Mouse (Mus musculus) ovary, postnatal 10 days (tissue): ENCODE data around the gene Acan.

Source experiments
- DNase-seq: peaks from one replicate; pipeline ENCODE4 v3.0.0; 2022; ENCODE audit warnings: low spot score

Gene Acan

DNA sequence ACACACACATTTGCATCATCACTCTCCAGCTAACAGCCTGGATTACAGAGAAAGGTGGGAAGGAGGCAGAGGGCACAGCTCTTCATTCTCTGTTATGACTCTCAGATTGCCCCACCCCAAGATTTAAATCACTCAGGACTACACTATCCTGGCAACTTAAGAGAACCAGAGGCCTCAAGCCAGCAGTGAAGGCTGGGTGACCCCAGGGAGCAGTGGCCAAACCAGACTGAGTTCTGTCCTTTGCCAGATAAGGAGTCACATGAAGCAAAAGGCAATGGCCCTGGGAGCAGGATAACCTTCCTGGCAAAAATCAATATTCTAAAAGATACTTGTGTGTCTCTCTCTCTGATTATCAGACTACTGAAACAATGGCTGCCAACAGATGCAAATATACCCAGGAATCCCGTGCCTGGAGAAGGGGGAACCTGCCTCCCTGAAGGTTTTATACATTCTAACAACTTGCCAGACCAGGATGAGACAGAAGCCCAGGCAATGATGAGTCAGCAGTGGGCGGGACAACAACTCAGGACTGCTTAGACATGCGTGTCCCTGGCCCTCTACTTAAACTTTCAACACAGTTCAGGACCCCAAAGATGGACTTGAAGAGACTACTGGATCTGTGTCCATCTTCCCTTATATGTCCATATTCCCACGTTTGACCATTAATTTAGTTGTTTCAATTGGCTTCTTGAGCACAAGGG is 86.8 kb downstream of the Acan start:
- no peak for DNase-seq

DNA sequence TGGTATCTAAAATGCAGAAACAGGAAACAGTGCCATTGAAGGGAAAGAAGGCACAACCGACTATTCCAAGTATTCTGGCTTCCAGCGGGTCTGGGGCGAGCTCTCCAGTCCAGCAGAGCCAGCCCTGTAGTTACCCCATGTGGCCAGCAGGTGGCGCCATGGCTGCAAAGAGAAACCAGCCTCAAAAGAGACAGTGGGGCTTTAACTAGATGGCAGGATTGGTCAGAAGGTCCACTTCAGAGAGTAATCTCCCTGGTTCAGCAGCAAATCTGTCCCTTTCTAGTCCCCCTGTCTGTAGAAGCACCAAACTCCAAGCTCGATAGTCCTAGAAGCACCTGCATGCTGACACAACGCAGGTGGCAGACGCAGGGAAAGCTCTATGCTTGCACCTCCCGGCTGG is 87.6 kb downstream of the Acan start:
- DNase-seq, result peak; percentile 63

DNA sequence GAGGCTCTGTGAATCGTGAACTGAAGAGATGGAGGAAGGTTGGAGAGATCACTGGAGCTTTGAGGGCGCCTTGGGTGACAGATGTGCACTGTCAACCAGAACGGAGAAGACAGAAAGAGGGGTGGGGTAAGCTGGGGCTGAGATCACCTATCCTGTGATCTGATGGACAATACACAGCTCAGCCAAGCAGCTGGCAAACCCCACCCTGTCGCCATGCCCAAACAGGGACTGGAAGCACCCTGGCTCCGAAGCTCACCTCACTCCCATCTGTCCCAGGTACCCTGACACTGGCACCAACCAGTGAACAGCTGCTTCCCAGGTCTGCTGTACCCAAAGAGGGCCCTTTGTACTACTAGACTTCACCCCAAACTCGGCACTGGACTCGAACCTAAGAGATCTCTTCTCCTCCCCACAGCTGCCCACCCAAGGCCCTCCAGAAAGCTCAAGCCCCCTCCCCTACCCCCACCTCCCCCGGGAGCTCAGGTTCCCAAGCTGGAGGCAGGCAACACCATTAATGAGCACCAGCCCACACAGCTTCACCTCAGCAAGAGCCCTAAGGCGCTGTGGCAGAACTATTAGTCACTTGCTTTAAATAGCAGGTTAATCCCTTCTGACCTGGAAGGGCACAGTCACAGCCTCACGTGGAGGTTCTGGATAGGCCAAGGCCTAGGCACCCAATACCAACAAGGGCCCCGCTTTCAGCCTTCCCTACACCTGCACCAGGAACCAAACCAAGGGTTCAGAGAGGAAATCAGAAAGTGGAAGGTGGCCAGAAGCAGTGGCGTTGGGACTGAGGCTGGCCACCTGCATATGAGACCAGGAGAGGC is 93.9 kb downstream of the Acan start:
- no peak for DNase-seq

DNA sequence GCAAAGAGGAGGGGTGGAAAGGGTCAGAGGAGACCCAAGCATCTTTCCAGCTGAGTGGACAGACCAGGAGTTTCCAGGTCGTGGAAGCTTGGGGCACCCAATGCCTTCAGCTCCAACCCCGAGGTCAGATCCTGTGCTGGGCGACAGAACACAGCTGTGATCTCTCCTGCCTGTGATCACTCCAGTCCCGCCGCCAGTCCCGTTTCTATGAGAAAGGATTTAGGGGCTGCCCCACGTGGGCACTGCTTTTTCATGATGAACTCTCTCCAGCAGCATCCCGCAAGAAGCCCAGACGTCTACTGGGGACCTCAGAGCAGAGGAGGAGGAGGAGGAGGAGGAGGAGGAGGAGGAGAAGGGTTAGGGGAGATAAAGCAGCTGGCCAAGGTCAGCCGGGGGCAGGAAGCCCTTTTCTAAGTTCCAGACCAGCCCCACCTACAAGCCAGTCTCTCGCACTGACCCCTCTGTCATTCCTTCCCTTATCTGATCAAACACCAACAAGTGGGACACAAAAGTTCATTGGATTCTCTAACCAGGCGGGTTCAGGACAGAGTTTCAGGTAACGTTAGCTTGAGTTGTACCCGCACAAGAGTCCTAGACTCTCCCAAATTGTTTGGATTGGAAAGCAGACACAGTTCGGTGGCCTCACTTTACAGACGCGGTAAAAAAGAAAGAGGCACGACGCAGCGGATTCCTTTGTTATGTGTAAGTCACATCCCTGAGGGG is 94.8 kb downstream of the Acan start:
- DNase-seq, result no peak

DNA sequence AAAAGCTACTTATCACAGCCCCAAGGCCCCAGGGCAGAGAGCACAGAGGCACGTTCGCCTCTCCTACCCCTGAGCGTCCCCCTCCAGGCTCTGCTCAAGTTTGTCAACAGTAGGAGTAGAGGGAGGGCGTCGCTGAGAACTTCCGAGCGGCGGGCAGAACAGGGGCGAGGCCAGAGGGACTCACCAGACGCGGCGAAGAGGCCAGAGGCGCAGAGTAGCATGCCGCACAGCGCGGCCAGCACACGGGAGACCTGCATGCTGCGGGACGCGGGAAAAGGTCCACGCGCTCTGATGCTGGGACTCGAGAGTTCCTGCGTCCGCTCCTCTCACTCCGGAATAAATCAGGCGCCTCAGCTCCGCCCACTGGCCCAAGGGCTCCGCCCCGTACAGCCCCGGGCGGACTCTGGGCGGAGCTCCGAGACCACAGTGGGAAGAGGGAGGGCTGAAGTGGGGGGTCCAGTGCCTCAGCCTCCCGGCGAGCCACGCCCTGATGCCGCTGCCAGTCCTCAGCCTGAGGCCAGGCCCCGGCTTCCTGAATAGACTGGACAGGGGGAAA is 95.5 kb downstream of the Acan start, which contains the start of gene Mfge8:
Mfge8 (minus strand) TSS at position 350 of the 556 bp plus-strand sequence.
- peak; percentile 54 for DNase-seq

DNA sequence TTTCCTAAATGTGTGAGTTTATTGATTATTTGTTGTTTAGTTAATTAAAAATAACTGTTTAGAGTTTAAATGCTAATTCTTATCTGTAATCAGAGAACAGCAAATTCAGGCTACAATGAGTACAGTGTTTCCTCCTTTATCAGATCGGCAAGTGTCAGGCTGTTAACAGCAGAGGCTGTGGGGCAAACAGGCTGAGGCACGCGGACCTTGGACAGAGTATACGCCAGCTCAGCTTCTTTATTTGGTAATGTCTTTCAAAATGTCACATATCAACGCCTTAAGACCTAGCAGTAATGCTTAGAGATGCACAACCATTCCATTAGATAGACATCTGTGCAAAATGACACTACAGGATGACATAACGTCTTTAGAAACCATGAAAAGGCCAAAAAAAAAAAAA is 96.2 kb downstream of the Acan start:
- no peak for DNase-seq

DNA sequence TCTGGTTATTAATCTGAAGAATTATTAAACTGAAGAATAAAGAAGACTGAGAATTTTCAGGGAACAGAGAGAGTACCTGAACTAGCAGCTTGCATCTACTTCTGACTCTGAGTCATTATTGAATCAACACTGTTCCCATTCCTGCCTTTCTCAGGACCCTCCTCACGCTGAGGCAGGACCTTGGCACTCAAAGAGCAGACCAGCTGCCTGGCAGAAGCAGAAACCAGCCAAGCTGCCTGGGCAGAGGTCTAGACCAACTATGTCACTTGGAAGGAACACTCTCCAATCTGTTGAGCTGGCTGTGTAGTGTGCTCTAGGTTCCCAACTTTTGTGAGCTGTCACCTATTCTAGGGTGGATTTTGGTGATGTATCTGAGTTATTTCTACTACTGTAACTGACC is 106.1 kb downstream of the Acan start:
- DNase-seq, result no peak
